Mouse (Mus musculus): ENCODE measurements around the gene Ccn2. TPM values are rescaled to one million over a fixed set of nuclear protein-coding genes. Genes with fewer than 3 reads are reported as not detected.
A peak's percentile ranks its signal among the peaks of the same experiment; 100 is the strongest.

Ccn2 gene
- total RNA-seq (2014; fragmentation: Nextera tagmentation): 4.4 TPM in 1 of 2 replicates, not detected in the other
- not detected in 2 replicates for total RNA-seq (2017)
- not detected in 2 replicates for polyA plus RNA-seq (2012)

DNA sequence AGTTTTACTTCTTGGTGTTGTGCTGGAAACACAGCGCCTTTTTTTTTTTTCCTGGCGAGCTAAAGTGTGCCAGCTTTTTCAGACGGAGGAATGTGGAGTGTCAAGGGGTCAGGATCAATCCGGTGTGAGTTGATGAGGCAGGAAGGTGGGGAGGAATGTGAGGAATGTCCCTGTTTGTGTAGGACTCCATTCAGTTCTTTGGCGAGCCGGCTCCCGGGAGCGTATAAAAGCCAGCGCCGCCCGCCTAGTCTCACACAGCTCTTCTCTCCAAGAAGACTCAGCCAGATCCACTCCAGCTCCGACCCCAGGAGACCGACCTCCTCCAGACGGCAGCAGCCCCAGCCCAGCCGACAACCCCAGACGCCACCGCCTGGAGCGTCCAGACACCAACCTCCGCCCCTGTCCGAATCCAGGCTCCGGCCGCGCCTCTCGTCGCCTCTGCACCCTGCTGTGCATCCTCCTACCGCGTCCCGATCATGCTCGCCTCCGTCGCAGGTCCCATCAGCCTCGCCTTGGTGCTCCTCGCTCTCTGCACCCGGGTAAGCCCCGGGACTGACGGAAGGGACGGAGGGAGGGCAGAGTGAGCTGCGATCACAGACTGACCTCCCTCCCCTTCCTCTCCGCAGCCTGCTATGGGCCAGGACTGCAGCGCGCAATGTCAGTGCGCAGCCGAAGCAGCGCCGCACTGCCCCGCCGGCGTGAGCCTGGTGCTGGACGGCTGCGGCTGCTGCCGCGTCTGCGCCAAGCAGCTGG, at the start of gene Ccn2:
TSS of gene Ccn2 (plus strand) at position 193 of the 753 bp plus-strand sequence.
- H3K4me3 ChIP-seq (ENCODE audit: low read depth, low read length): peak within 1 kb of the TSS; percentile 35; the same call in 1 of the 2 replicates

GRCm38 (mm10) chr10:24552870-24553269, 42.4 kb upstream of the Ccn2 start:
- Histone ChIP-seq H3K27me3 (ENCODE audit: insufficient read depth, low read length) (no peaks in the 10 kb centered on the region), H3K4me1 (ENCODE audit: insufficient read depth, low read depth, low read length) (no peaks in the 10 kb centered on the region), H3K4me3 (ENCODE audit: low read depth, low read length) (no peak overlapping the region), H3K9me3 (replicated peaks) (no peaks in the 10 kb centered on the region), H3K36me3 (replicated peaks) (no peaks in the 10 kb centered on the region)
- no peak for DNase-seq (ENCODE audit: low spot score)
- TF ChIP-seq POLR2AphosphoS5 (IDR thresholded peaks at IDR 0.05; ENCODE audit: insufficient replicate concordance, low read depth, low read length) (no peak), CTCF (IDR thresholded peaks at IDR 0.05; ENCODE audit: low read depth, low read length) (no peak), GATA2 (IDR thresholded peaks at IDR 0.05; ENCODE audit: borderline replicate concordance, low read depth, low read length) (no peak), TAL1 (conservative IDR thresholded peaks at IDR 0.05; ENCODE audit: low read depth, low read length) (no peak), GATA1 (IDR thresholded peaks at IDR 0.05; ENCODE audit: borderline replicate concordance, low read length) (no peak)
- ATAC-seq (ENCODE audit: extremely low read depth, insufficient number of reproducible peaks, low FRiP score, poor library complexity, severe bottlenecking): no peak

More for the DNA sequence above, at the start of gene Ccn2:
- Histone ChIP-seq H3K4me1 (ENCODE audit: insufficient read depth, low read depth, low read length) (peaks cover 5% of the 10 kb centered on the region; the same call in 1 of the 2 replicates), H3K9me3 (replicated peaks) (no peaks in the 10 kb centered on the region), H3K27me3 (ENCODE audit: insufficient read depth, low read length) (peaks cover 20% of the 10 kb centered on the region), H3K36me3 (replicated peaks) (no peaks in the 10 kb centered on the region)
- no peak for ATAC-seq (ENCODE audit: extremely low read depth, insufficient number of reproducible peaks, low FRiP score, poor library complexity, severe bottlenecking)
- TF ChIP-seq TAL1 (conservative IDR thresholded peaks at IDR 0.05; ENCODE audit: low read depth, low read length): no peak
- no peak for TF ChIP-seq GATA2 (IDR thresholded peaks at IDR 0.05; ENCODE audit: borderline replicate concordance, low read depth, low read length)
- no peak for TF ChIP-seq GATA1 (IDR thresholded peaks at IDR 0.05; ENCODE audit: borderline replicate concordance, low read length)
- no peak for TF ChIP-seq CTCF (IDR thresholded peaks at IDR 0.05; ENCODE audit: low read depth, low read length)
- no peak for TF ChIP-seq POLR2AphosphoS5 (IDR thresholded peaks at IDR 0.05; ENCODE audit: insufficient replicate concordance, low read depth, low read length)
- no peak for DNase-seq (ENCODE audit: low spot score)

DNA sequence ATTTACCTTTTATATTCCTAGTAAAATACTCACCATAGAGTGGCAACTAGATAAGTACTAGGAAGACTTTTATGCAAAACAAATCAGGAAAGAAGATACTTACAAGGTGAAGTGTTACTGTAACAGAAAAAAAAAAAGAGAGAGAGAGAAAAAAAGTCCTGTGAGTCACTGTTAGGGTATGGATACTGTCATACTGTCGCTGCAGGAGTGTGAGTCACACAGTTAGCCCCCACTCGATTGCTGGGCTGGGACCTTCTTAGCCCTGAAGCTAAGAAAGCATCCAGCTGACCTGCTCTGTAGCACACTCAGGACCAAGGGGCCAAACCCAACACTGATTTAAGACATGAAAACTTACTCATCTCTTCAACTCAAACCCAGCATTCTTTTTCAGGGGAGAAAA, 41.2 kb upstream of the Ccn2 start:
- no peaks in the 10 kb centered on the region for H3K27me3 ChIP-seq (ENCODE audit: insufficient read depth, low read length)
- TF ChIP-seq TAL1 (conservative IDR thresholded peaks at IDR 0.05; ENCODE audit: low read depth, low read length) (no peak), GATA1 (IDR thresholded peaks at IDR 0.05; ENCODE audit: borderline replicate concordance, low read length) (no peak), GATA2 (IDR thresholded peaks at IDR 0.05; ENCODE audit: borderline replicate concordance, low read depth, low read length) (no peak), CTCF (IDR thresholded peaks at IDR 0.05; ENCODE audit: low read depth, low read length) (no peak), POLR2AphosphoS5 (IDR thresholded peaks at IDR 0.05; ENCODE audit: insufficient replicate concordance, low read depth, low read length) (no peak)
- ATAC-seq (ENCODE audit: extremely low read depth, insufficient number of reproducible peaks, low FRiP score, poor library complexity, severe bottlenecking): no peak

DNA sequence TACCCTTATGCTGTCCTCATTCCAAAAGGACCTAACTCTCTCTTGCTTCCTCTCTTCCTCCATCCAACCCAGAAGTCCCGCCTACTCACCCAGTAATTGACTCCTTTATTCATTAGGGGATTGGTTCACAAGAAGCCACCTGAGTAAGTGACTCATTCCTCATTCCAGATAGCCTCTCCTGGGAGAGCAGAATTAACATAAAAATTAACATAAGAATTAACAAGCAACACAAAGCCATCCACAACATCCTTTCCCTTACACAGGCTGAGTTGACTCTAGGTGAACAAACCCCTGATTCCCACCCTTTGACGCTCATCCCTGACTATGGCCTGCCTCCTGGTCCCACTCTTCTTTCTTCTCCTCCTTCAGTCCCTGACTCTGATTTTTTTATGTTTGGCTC, 36.9 kb upstream of the Ccn2 start:
- H3K9me3 ChIP-seq (replicated peaks): no peaks in the 10 kb centered on the region
- no peaks in the 10 kb centered on the region for H3K36me3 ChIP-seq (replicated peaks)
- ATAC-seq (ENCODE audit: extremely low read depth, insufficient number of reproducible peaks, low FRiP score, poor library complexity, severe bottlenecking) (no peak), DNase-seq (ENCODE audit: low spot score) (no peak)
- TF ChIP-seq GATA2 (IDR thresholded peaks at IDR 0.05; ENCODE audit: borderline replicate concordance, low read depth, low read length): no peak
- no peak for TF ChIP-seq TAL1 (conservative IDR thresholded peaks at IDR 0.05; ENCODE audit: low read depth, low read length)
- no peak for TF ChIP-seq GATA1 (IDR thresholded peaks at IDR 0.05; ENCODE audit: borderline replicate concordance, low read length)
- TF ChIP-seq POLR2AphosphoS5 (IDR thresholded peaks at IDR 0.05; ENCODE audit: insufficient replicate concordance, low read depth, low read length): no peak
- TF ChIP-seq CTCF (IDR thresholded peaks at IDR 0.05; ENCODE audit: low read depth, low read length): no peak
- H3K4me1 ChIP-seq (ENCODE audit: insufficient read depth, low read depth, low read length): no peaks in the 10 kb centered on the region
- no peak overlapping the region for H3K4me3 ChIP-seq (ENCODE audit: low read depth, low read length)
- no peaks in the 10 kb centered on the region for H3K27me3 ChIP-seq (ENCODE audit: insufficient read depth, low read length)

More for the DNA sequence above, 41.2 kb upstream of the Ccn2 start:
- Histone ChIP-seq H3K9me3 (replicated peaks) (no peaks in the 10 kb centered on the region), H3K36me3 (replicated peaks) (no peaks in the 10 kb centered on the region), H3K4me1 (ENCODE audit: insufficient read depth, low read depth, low read length) (no peaks in the 10 kb centered on the region), H3K4me3 (ENCODE audit: low read depth, low read length) (no peak overlapping the region)
- no peak for DNase-seq (ENCODE audit: low spot score)

GRCm38 (mm10) chr10:24569691-24570420, 25.4 kb upstream of the Ccn2 start:
- TF ChIP-seq CTCF (IDR thresholded peaks at IDR 0.05; ENCODE audit: low read depth, low read length) (no peak), TAL1 (conservative IDR thresholded peaks at IDR 0.05; ENCODE audit: low read depth, low read length) (no peak), POLR2AphosphoS5 (IDR thresholded peaks at IDR 0.05; ENCODE audit: insufficient replicate concordance, low read depth, low read length) (no peak), GATA2 (IDR thresholded peaks at IDR 0.05; ENCODE audit: borderline replicate concordance, low read depth, low read length) (no peak), GATA1 (IDR thresholded peaks at IDR 0.05; ENCODE audit: borderline replicate concordance, low read length) (no peak)
- DNase-seq (ENCODE audit: low spot score): no peak

More at GRCm38 (mm10) chr10:24569691-24570420, 25.4 kb upstream of the Ccn2 start:
- no peak for ATAC-seq (ENCODE audit: extremely low read depth, insufficient number of reproducible peaks, low FRiP score, poor library complexity, severe bottlenecking)
- H3K4me3 ChIP-seq (ENCODE audit: low read depth, low read length): no peak overlapping the region
- H3K9me3 ChIP-seq (replicated peaks): no peaks in the 10 kb centered on the region
- H3K36me3 ChIP-seq (replicated peaks): no peaks in the 10 kb centered on the region
- H3K27me3 ChIP-seq (ENCODE audit: insufficient read depth, low read length): peaks cover 6% of the 10 kb centered on the region
- no peaks in the 10 kb centered on the region for H3K4me1 ChIP-seq (ENCODE audit: insufficient read depth, low read depth, low read length)

All from G1E (cell line).